Mouse (Mus musculus): ENCODE results near the gene Slc35f3. TPM values are rescaled to one million over a fixed set of nuclear protein-coding genes. Genes with fewer than 3 reads are reported as not detected.

Gene Slc35f3
- polyA plus RNA-seq, 1 experiment = 15.8 TPM

- no peak overlapping the region for H3K4me3 ChIP-seq (replicated peaks; ENCODE audit: insufficient read depth, low read depth, low read length)
- H3K27ac ChIP-seq (ENCODE audit: insufficient read depth, low read length) = no peak overlapping the region
- DNase-seq = no peak
- WGBS = 81% methylated on average over 3 of the region's 3 CpGs
- no peak for TF ChIP-seq POLR2A (IDR thresholded peaks at IDR 0.05; ENCODE audit: borderline replicate concordance, insufficient read depth, low read length)
- TF ChIP-seq CTCF (IDR thresholded peaks at IDR 0.05; ENCODE audit: borderline replicate concordance, insufficient read depth, low read depth, low read length) = no peak
- H3K4me1 ChIP-seq (ENCODE audit: control insufficient read depth, insufficient read depth, low read length) = peaks cover 40% of the 10 kb centered on the region
- H3K27me3 ChIP-seq (ENCODE audit: control insufficient read depth, insufficient read depth, low read length) = no peaks in the 10 kb centered on the region
Observed at GRCm38 (mm10) chr8:126338864-126339263, 40.5 kb downstream of the Slc35f3 start.

DNA sequence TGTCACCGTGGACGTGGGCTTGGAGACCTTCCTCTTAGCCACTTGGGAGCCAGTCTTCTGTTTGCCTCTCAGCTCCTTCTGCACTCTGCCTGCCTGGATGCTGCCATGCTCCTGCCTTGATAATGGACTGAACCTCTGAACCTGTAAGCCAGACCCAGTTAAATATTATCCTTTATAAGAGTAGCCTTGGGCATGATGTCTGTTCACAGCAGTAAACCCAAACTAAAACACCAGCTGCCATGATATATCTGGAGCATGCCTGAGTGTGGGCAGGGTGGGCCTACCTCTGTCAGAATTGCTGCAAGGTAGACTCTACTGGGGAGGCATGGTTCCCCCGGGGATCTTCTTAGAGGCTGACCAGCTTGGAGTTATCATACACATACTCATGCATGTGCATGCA lies 41.0 kb downstream of the Slc35f3 start:
- DNase-seq = no peak
- TF ChIP-seq CTCF (IDR thresholded peaks at IDR 0.05; ENCODE audit: borderline replicate concordance, insufficient read depth, low read depth, low read length) = no peak
- no peak for TF ChIP-seq POLR2A (IDR thresholded peaks at IDR 0.05; ENCODE audit: borderline replicate concordance, insufficient read depth, low read length)
- Histone ChIP-seq H3K4me3 (replicated peaks; ENCODE audit: insufficient read depth, low read depth, low read length) (no peak overlapping the region), H3K27ac (ENCODE audit: insufficient read depth, low read length) (no peak overlapping the region), H3K27me3 (ENCODE audit: control insufficient read depth, insufficient read depth, low read length) (no peaks in the 10 kb centered on the region), H3K4me1 (ENCODE audit: control insufficient read depth, insufficient read depth, low read length) (peaks cover 39% of the 10 kb centered on the region)
- 86% methylated on average over 3 of the region's 3 CpGs for WGBS

DNA sequence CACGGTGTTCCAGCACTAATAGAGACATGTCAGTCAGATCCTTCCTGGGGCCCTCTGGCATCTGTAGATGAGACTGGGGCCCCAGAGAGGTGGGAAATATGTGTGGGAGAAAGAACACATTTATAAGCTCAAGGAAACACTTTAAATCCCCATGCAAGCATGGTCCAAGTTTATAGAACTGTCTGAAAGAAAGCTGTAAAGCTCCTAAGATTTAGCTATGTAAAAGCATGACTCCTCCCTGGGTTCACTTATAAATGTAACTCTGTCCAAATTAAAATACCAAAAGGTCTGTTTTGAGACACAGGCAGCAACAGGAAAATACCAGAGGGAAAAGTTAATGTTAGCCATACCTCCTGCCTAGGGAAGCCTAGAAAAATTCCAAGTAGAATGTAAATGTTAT lies 42.8 kb downstream of the Slc35f3 start:
- no peak overlapping the region for H3K27ac ChIP-seq (ENCODE audit: insufficient read depth, low read length)
- TF ChIP-seq CTCF (IDR thresholded peaks at IDR 0.05; ENCODE audit: borderline replicate concordance, insufficient read depth, low read depth, low read length) (no peak), POLR2A (IDR thresholded peaks at IDR 0.05; ENCODE audit: borderline replicate concordance, insufficient read depth, low read length) (no peak)
- no peak overlapping the region for H3K4me3 ChIP-seq (replicated peaks; ENCODE audit: insufficient read depth, low read depth, low read length)
- H3K27me3 ChIP-seq (ENCODE audit: control insufficient read depth, insufficient read depth, low read length) = no peaks in the 10 kb centered on the region
- H3K4me1 ChIP-seq (ENCODE audit: control insufficient read depth, insufficient read depth, low read length) = peaks cover 26% of the 10 kb centered on the region
- DNase-seq = no peak
- 68% methylated on average over 1 of the region's 1 CpGs for WGBS

- Histone ChIP-seq H3K4me1 (ENCODE audit: control insufficient read depth, insufficient read depth, low read length) (peaks cover 11% of the 10 kb centered on the region), H3K27me3 (ENCODE audit: control insufficient read depth, insufficient read depth, low read length) (no peaks in the 10 kb centered on the region), H3K27ac (ENCODE audit: insufficient read depth, low read length) (no peak overlapping the region), H3K4me3 (replicated peaks; ENCODE audit: insufficient read depth, low read depth, low read length) (no peak overlapping the region)
- 78% methylated on average over 5 of the region's 5 CpGs for WGBS
- DNase-seq = no peak
- TF ChIP-seq CTCF (IDR thresholded peaks at IDR 0.05; ENCODE audit: borderline replicate concordance, insufficient read depth, low read depth, low read length) (peak; percentile 33; the same call in 1 of the 2 replicates), POLR2A (IDR thresholded peaks at IDR 0.05; ENCODE audit: borderline replicate concordance, insufficient read depth, low read length) (no peak)
Observed at GRCm38 (mm10) chr8:126343427-126343826, 45.1 kb downstream of the Slc35f3 start.

GRCm38 (mm10) chr8:126345100-126345499 lies 46.7 kb downstream of the Slc35f3 start:
- H3K4me3 ChIP-seq (replicated peaks; ENCODE audit: insufficient read depth, low read depth, low read length) = no peak overlapping the region
- H3K4me1 ChIP-seq (ENCODE audit: control insufficient read depth, insufficient read depth, low read length) = peaks cover 10% of the 10 kb centered on the region
- no peaks in the 10 kb centered on the region for H3K27me3 ChIP-seq (ENCODE audit: control insufficient read depth, insufficient read depth, low read length)
- TF ChIP-seq CTCF (IDR thresholded peaks at IDR 0.05; ENCODE audit: borderline replicate concordance, insufficient read depth, low read depth, low read length) (no peak), POLR2A (IDR thresholded peaks at IDR 0.05; ENCODE audit: borderline replicate concordance, insufficient read depth, low read length) (no peak)
- H3K27ac ChIP-seq (ENCODE audit: insufficient read depth, low read length) = no peak overlapping the region
- no peak for DNase-seq
- 72% methylated on average over 4 of the region's 4 CpGs for whole genome bisulfite sequencing

DNA sequence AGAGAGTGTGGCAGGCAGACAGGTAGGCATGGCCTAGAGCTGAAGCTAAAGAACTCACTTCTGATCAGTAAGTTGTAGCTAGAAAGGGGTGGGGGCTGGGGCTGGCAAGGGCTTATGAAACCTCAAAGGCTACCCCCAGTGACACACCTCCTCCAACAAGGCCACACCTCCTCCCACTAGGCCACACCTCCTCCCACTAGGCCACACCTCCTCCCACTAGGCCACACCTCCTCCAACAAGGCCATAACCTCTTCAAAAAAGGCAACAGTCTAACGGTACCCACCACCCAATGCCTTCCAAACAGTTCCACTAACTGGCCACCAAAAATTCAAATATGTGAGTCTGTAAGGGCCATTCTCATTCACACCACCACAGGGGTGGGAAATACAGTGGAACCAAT lies 54.9 kb downstream of the Slc35f3 start:
- Histone ChIP-seq H3K4me1 (ENCODE audit: control insufficient read depth, insufficient read depth, low read length) (peaks cover 29% of the 10 kb centered on the region), H3K27me3 (ENCODE audit: control insufficient read depth, insufficient read depth, low read length) (no peaks in the 10 kb centered on the region), H3K4me3 (replicated peaks; ENCODE audit: insufficient read depth, low read depth, low read length) (no peak overlapping the region), H3K27ac (ENCODE audit: insufficient read depth, low read length) (no peak overlapping the region)
- TF ChIP-seq CTCF (IDR thresholded peaks at IDR 0.05; ENCODE audit: borderline replicate concordance, insufficient read depth, low read depth, low read length) (no peak), POLR2A (IDR thresholded peaks at IDR 0.05; ENCODE audit: borderline replicate concordance, insufficient read depth, low read length) (no peak)
- DNase-seq = no peak
- WGBS = 92% methylated on average over 1 of the region's 1 CpGs

- 69% methylated on average over 3 of the region's 3 CpGs for WGBS
Observed at GRCm38 (mm10) chr8:126357946-126358345, 59.6 kb downstream of the Slc35f3 start.

GRCm38 (mm10) chr8:126359296-126359695 lies 60.9 kb downstream of the Slc35f3 start:
- H3K27ac ChIP-seq (ENCODE audit: insufficient read depth, low read length) = no peak overlapping the region; the same call in 1 of the 2 replicates
- H3K27me3 ChIP-seq (ENCODE audit: control insufficient read depth, insufficient read depth, low read length) = no peaks in the 10 kb centered on the region
- H3K4me3 ChIP-seq (replicated peaks; ENCODE audit: insufficient read depth, low read depth, low read length) = no peak overlapping the region
- H3K4me1 ChIP-seq (ENCODE audit: control insufficient read depth, insufficient read depth, low read length) = peaks cover 36% of the 10 kb centered on the region
- WGBS = 31% methylated on average over 6 of the region's 6 CpGs
- no peak for DNase-seq
- TF ChIP-seq POLR2A (IDR thresholded peaks at IDR 0.05; ENCODE audit: borderline replicate concordance, insufficient read depth, low read length) = no peak
- no peak for TF ChIP-seq CTCF (IDR thresholded peaks at IDR 0.05; ENCODE audit: borderline replicate concordance, insufficient read depth, low read depth, low read length)

More at GRCm38 (mm10) chr8:126357946-126358345, 59.6 kb downstream of the Slc35f3 start:
- TF ChIP-seq POLR2A (IDR thresholded peaks at IDR 0.05; ENCODE audit: borderline replicate concordance, insufficient read depth, low read length) (no peak), CTCF (IDR thresholded peaks at IDR 0.05; ENCODE audit: borderline replicate concordance, insufficient read depth, low read depth, low read length) (no peak)
- peaks cover 36% of the 10 kb centered on the region for H3K4me1 ChIP-seq (ENCODE audit: control insufficient read depth, insufficient read depth, low read length)
- no peak overlapping the region for H3K4me3 ChIP-seq (replicated peaks; ENCODE audit: insufficient read depth, low read depth, low read length)
- H3K27me3 ChIP-seq (ENCODE audit: control insufficient read depth, insufficient read depth, low read length) = no peaks in the 10 kb centered on the region
- H3K27ac ChIP-seq (ENCODE audit: insufficient read depth, low read length) = no peak overlapping the region
- no peak for DNase-seq

Data from cerebellum, adult 2 months (tissue).